Mouse (Mus musculus): ENCODE results near the gene Slc8a1. TPM values are rescaled to one million over a fixed set of nuclear protein-coding genes. Genes with fewer than 3 reads are reported as not detected.

Gene Slc8a1
- polyA plus RNA-seq, 1 experiment: 3.2 TPM

DNA sequence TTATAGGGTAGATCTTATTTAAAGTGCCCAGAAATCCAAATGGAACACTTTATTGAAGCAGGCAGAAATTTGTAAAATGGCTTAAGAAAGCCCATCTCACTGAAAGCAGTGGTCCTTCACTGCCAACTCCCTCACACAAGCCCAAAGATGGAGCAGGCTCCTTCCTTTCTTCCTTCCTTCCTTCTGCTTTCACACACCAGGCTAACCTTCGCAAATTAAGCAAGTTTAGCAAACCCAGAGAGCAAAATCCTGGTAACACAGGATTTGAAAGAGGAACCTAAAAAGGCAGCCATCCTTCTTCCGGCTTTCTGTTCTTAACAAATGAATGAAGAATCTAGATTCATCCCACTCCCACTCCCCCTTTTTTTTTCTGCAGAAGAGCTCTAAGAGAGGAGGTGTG lies 70.2 kb downstream of the Slc8a1 start:
- 30% methylated on average over 2 of the region's 2 CpGs for WGBS
- TF ChIP-seq CTCF (IDR thresholded peaks at IDR 0.05; ENCODE audit: control insufficient read depth, insufficient read depth, low read length): no peak
- no peak for TF ChIP-seq POLR2A (IDR thresholded peaks at IDR 0.05; ENCODE audit: borderline replicate concordance, control insufficient read depth, low read depth, low read length)
- no peak overlapping the region for H3K4me3 ChIP-seq (replicated peaks; ENCODE audit: control insufficient read depth, low read depth, low read length)
- no peak overlapping the region for H3K27ac ChIP-seq (ENCODE audit: control insufficient read depth, insufficient read depth, low read depth, low read length, poor library complexity)
- no peaks in the 10 kb centered on the region; the same call in 1 of the 2 replicates for H3K4me1 ChIP-seq (ENCODE audit: control insufficient read depth, insufficient read depth, low read length)

- TF ChIP-seq POLR2A (IDR thresholded peaks at IDR 0.05; ENCODE audit: borderline replicate concordance, control insufficient read depth, low read depth, low read length): no peak
- TF ChIP-seq CTCF (IDR thresholded peaks at IDR 0.05; ENCODE audit: control insufficient read depth, insufficient read depth, low read length): no peak
- Histone ChIP-seq H3K4me3 (replicated peaks; ENCODE audit: control insufficient read depth, low read depth, low read length) (no peak overlapping the region), H3K4me1 (ENCODE audit: control insufficient read depth, insufficient read depth, low read length) (no peaks in the 10 kb centered on the region; the same call in 1 of the 2 replicates), H3K27ac (ENCODE audit: control insufficient read depth, insufficient read depth, low read depth, low read length, poor library complexity) (no peak overlapping the region)
- 36% methylated on average over 2 of the region's 2 CpGs for WGBS
Measured at GRCm38 (mm10) chr17:81666551-81666950, 71.6 kb downstream of the Slc8a1 start.

DNA sequence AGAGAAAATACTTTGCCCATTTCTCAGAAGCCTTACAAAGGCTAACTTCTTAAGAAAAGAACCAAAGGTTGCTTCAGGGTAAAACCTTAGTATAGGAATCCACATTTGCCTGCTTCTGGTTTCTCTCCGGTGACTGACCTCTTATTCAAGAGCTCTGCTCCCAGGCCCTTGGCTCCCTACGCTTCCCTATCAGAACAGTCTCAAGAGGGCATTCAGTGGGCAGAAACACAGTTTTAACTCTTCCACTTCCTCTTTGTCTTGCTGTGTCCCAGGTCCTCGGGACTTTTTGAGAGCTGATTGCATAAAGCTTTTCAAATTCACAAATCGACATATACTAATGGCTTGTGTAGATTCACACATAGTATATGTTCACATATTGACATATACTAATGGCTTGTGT lies 73.3 kb downstream of the Slc8a1 start:
- TF ChIP-seq POLR2A (IDR thresholded peaks at IDR 0.05; ENCODE audit: borderline replicate concordance, control insufficient read depth, low read depth, low read length) (no peak), CTCF (IDR thresholded peaks at IDR 0.05; ENCODE audit: control insufficient read depth, insufficient read depth, low read length) (no peak)
- WGBS: 47% methylated on average over 4 of the region's 4 CpGs
- no peak overlapping the region for H3K4me3 ChIP-seq (replicated peaks; ENCODE audit: control insufficient read depth, low read depth, low read length)
- no peaks in the 10 kb centered on the region; the same call in 1 of the 2 replicates for H3K4me1 ChIP-seq (ENCODE audit: control insufficient read depth, insufficient read depth, low read length)
- no peak overlapping the region for H3K27ac ChIP-seq (ENCODE audit: control insufficient read depth, insufficient read depth, low read depth, low read length, poor library complexity)

DNA sequence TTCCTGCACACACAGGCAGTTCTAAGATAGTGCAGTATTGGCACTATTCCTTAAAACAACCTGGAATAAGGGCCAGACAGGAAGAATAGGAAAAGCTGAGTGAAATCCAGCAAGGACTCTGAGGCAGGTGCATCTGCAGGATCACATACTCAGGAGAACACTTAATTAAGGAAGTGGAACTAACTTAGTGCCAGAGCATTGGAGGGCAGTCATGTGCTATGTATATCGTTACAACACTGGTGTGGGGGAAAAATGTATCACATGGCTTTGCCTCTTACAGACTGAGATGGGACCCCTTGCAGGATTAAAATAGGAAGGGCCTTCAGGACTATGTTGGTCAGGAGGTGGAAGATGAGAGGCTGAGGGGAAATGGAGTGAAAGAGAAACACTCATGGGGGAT lies 80.3 kb downstream of the Slc8a1 start:
- 12% methylated on average over 1 of the region's 1 CpGs for WGBS
- TF ChIP-seq CTCF (IDR thresholded peaks at IDR 0.05; ENCODE audit: control insufficient read depth, insufficient read depth, low read length) (no peak), POLR2A (IDR thresholded peaks at IDR 0.05; ENCODE audit: borderline replicate concordance, control insufficient read depth, low read depth, low read length) (no peak)

DNA sequence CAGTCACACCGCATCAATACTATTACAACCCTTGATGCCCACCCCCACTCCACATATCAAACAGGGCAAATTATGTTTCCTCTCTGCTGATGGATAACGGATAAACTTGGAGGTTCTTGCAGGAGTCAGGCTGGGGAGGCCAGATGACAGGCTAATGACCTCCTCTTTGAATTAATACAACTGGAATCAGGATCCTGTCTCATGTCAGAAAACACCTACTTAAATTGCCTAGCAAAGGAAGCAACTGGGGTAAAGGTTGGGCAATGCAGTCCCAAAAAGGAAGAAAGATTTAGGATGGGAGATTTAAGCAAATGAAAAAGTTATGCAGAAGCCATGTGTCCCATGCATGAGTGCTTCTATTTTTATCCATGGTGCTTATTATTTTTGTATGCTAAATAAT lies 83.6 kb downstream of the Slc8a1 start:
- Histone ChIP-seq H3K4me3 (replicated peaks; ENCODE audit: control insufficient read depth, low read depth, low read length) (no peak overlapping the region), H3K4me1 (ENCODE audit: control insufficient read depth, insufficient read depth, low read length) (no peaks in the 10 kb centered on the region), H3K27ac (ENCODE audit: control insufficient read depth, insufficient read depth, low read depth, low read length, poor library complexity) (no peak overlapping the region)
- TF ChIP-seq CTCF (IDR thresholded peaks at IDR 0.05; ENCODE audit: control insufficient read depth, insufficient read depth, low read length): no peak
- TF ChIP-seq POLR2A (IDR thresholded peaks at IDR 0.05; ENCODE audit: borderline replicate concordance, control insufficient read depth, low read depth, low read length): no peak
- 85% methylated on average over 2 of the region's 2 CpGs for WGBS

More for the DNA sequence above, 80.3 kb downstream of the Slc8a1 start:
- H3K27ac ChIP-seq (ENCODE audit: control insufficient read depth, insufficient read depth, low read depth, low read length, poor library complexity): no peak overlapping the region
- H3K4me1 ChIP-seq (ENCODE audit: control insufficient read depth, insufficient read depth, low read length): no peaks in the 10 kb centered on the region
- H3K4me3 ChIP-seq (replicated peaks; ENCODE audit: control insufficient read depth, low read depth, low read length): no peak overlapping the region

DNA sequence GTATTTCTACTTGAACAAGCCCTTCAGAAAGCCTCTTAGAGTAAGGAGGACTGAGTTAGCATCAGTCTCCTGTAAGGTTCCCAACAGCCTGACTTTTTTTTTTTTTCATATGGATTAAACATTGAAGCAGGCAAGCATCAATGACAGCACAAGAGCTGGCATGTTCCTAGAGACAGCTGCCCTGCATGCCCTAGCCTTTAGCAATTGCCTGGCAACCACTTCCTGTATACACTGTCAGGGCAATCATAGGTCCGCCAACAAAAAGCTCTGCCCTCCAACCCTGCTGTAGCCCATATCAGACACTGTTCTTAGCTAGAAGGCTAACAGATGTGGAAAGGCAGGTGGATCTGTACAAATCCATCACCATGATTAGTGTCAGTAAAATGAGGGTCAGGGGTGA lies 85.2 kb downstream of the Slc8a1 start:
- no peak overlapping the region for H3K4me3 ChIP-seq (replicated peaks; ENCODE audit: control insufficient read depth, low read depth, low read length)
- TF ChIP-seq CTCF (IDR thresholded peaks at IDR 0.05; ENCODE audit: control insufficient read depth, insufficient read depth, low read length) (no peak), POLR2A (IDR thresholded peaks at IDR 0.05; ENCODE audit: borderline replicate concordance, control insufficient read depth, low read depth, low read length) (no peak)
- no peak overlapping the region for H3K27ac ChIP-seq (ENCODE audit: control insufficient read depth, insufficient read depth, low read depth, low read length, poor library complexity)
- no peaks in the 10 kb centered on the region for H3K4me1 ChIP-seq (ENCODE audit: control insufficient read depth, insufficient read depth, low read length)
- 18% methylated on average over 1 of the region's 1 CpGs for WGBS

- Histone ChIP-seq H3K4me3 (replicated peaks; ENCODE audit: control insufficient read depth, low read depth, low read length) (no peak overlapping the region), H3K27ac (ENCODE audit: control insufficient read depth, insufficient read depth, low read depth, low read length, poor library complexity) (no peak overlapping the region), H3K4me1 (ENCODE audit: control insufficient read depth, insufficient read depth, low read length) (no peaks in the 10 kb centered on the region; the same call in 1 of the 2 replicates)
- TF ChIP-seq CTCF (IDR thresholded peaks at IDR 0.05; ENCODE audit: control insufficient read depth, insufficient read depth, low read length) (no peak), POLR2A (IDR thresholded peaks at IDR 0.05; ENCODE audit: borderline replicate concordance, control insufficient read depth, low read depth, low read length) (no peak)
- 54% methylated on average over 2 of the region's 2 CpGs for WGBS
Measured at GRCm38 (mm10) chr17:81636822-81637221, 101.4 kb downstream of the Slc8a1 start.

DNA sequence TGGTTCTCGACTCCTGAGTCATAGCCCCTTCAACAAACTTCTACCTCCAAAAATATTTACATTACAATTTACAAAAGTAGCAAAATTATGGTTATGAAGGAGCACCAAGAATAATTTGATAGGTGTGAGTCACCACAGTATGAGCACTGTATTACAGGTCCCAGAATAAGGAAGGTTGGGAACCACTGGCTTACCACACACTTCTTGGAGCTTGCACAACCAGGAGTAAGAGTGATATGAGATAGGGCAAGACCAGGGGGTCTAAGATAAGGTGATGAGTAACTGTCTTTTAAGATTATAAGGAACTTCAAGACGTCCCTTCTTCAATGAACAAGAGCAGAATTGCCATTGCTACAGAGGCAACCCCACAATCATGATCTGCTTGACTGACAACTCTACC lies 107.7 kb downstream of the Slc8a1 start:
- Histone ChIP-seq H3K4me3 (replicated peaks; ENCODE audit: control insufficient read depth, low read depth, low read length) (no peak overlapping the region), H3K4me1 (ENCODE audit: control insufficient read depth, insufficient read depth, low read length) (no peaks in the 10 kb centered on the region), H3K27ac (ENCODE audit: control insufficient read depth, insufficient read depth, low read depth, low read length, poor library complexity) (no peak overlapping the region)
- no peak for TF ChIP-seq POLR2A (IDR thresholded peaks at IDR 0.05; ENCODE audit: borderline replicate concordance, control insufficient read depth, low read depth, low read length)
- no peak for TF ChIP-seq CTCF (IDR thresholded peaks at IDR 0.05; ENCODE audit: control insufficient read depth, insufficient read depth, low read length)
- WGBS: 39% methylated on average over 2 of the region's 2 CpGs

- Histone ChIP-seq H3K27ac (ENCODE audit: control insufficient read depth, insufficient read depth, low read depth, low read length, poor library complexity) (no peak overlapping the region), H3K4me1 (ENCODE audit: control insufficient read depth, insufficient read depth, low read length) (no peaks in the 10 kb centered on the region), H3K4me3 (replicated peaks; ENCODE audit: control insufficient read depth, low read depth, low read length) (no peak overlapping the region)
- no peak for TF ChIP-seq CTCF (IDR thresholded peaks at IDR 0.05; ENCODE audit: control insufficient read depth, insufficient read depth, low read length)
- no peak for TF ChIP-seq POLR2A (IDR thresholded peaks at IDR 0.05; ENCODE audit: borderline replicate concordance, control insufficient read depth, low read depth, low read length)
- WGBS: 72% methylated on average over 2 of the region's 2 CpGs
Measured at GRCm38 (mm10) chr17:81621188-81621644, 117.0 kb downstream of the Slc8a1 start.

Data from bone marrow, adult 2 months (tissue).